8 mouse cellular contexts compared by ENCODE assay signal in the genomic region with DNA sequence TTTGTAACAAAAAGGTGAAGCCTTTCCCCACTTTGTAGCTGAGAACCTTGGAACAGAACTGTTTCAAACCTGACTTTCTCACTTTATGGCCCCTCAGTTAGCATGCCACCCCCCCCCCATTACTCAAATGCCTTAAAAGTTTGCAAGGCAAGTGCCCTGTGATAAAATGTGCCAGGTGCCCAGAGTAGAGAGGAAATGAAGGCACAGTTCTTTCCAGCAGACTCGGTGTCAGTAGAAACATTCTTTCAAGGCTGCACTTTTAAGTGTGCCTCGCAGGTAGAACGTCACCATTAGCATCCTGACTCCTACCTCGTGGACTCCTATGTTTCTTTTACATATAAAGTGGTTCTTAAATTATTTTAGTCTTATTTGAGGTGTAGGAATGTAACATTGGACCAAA. TPM values are rescaled to one million over a fixed set of nuclear protein-coding genes. Genes with fewer than 3 reads are reported as not detected.
A peak's percentile ranks its signal among the peaks of the same experiment; 100 is the strongest.
DNase-seq lines count a peak whose midpoint lies in the region; ATAC-seq and TF ChIP-seq lines count a peak whose summit lies in the region.

No protein-coding gene starts in this region.

- 70% methylated on average over 4 of the region's 4 CpGs for WGBS in heart, embryonic 11.5 days (ENCODE audit: insufficient replicate concordance)
- WGBS in forebrain, postnatal 0 days: 78% methylated on average over 4 of the region's 4 CpGs
- 54% methylated on average over 4 of the region's 4 CpGs for WGBS in liver, embryonic 16.5 days (ENCODE audit: insufficient replicate concordance)

- H3K4me3 ChIP-seq in heart, embryonic 11.5 days (ENCODE audit: low read depth, low read length): peak overlapping the region; percentile 91
- H3K4me3 ChIP-seq in CH12.LX (replicated peaks in 1 of 3; ENCODE audit: low read depth in 2 of 3, low read length in 2 of 3, poor library complexity in 1 of 3): peak overlapping the region; percentile 81 to 99 (median 89)
- peak overlapping the region; percentile 94 for H3K4me3 ChIP-seq in forebrain, postnatal 0 days (ENCODE audit: low read depth, low read length)
- H3K4me3 ChIP-seq in liver, embryonic 16.5 days (ENCODE audit: low read depth, low read length): peak overlapping the region; percentile 91

- DNase-seq in heart, adult 18-20 months: no peak
- no peak for DNase-seq in CH12.LX (ENCODE audit: extremely low read depth)
- no peak for DNase-seq in forebrain, postnatal 0 days
- no peak for DNase-seq in adipocyte (ENCODE audit: low spot score)
- DNase-seq in natural killer cell, adult 2 months (ENCODE audit: low spot score in 2 of 2): no peak
- no peak for DNase-seq in layer of hippocampus, postnatal 14 days (ENCODE audit: low spot score in 2 of 2)

- dilution Hi-C loops in CH12.LX (cut with MboI; ENCODE audit: extremely low pct_ligation_motif_present, extremely low pct_unique_long_range_greater_than_20kb, low sequenced_read_pairs): no loop called here

- H3K9me3 ChIP-seq in heart, embryonic 11.5 days (replicated peaks; ENCODE audit: control insufficient read depth, low read length): no peaks in the 10 kb centered on the region
- no peaks in the 10 kb centered on the region for H3K9me3 ChIP-seq in CH12.LX (replicated peaks; ENCODE audit: low read length)
- no peaks in the 10 kb centered on the region for H3K9me3 ChIP-seq in forebrain, postnatal 0 days (ENCODE audit: low read length)
- no peaks in the 10 kb centered on the region for H3K9me3 ChIP-seq in liver, embryonic 16.5 days (replicated peaks; ENCODE audit: control insufficient read depth, low read length)

- peak overlapping the region; percentile 88; the same call in 1 of the 2 replicates for H3K9ac ChIP-seq in heart, embryonic 11.5 days (ENCODE audit: low read depth, low read length)
- peak overlapping the region; percentile 93; the same call in 1 of the 2 replicates for H3K9ac ChIP-seq in CH12.LX (ENCODE audit: insufficient read depth, low read depth)
- peak overlapping the region; percentile 88 for H3K9ac ChIP-seq in forebrain, postnatal 0 days
- H3K9ac ChIP-seq in liver, embryonic 16.5 days (ENCODE audit: low read depth, low read length): peak overlapping the region; percentile 95

- no peak for TF ChIP-seq CTCF in CH12.LX (conservative IDR thresholded peaks at IDR 0.05 in 1 of 2, IDR thresholded peaks at IDR 0.05 in 1 of 2; ENCODE audit: low read depth in 2 of 2, low read length in 2 of 2)
- TF ChIP-seq CTCF in forebrain, postnatal 0 days (IDR thresholded peaks at IDR 0.05; ENCODE audit: low read depth): no peak

- TF ChIP-seq POLR2A in CH12.LX (IDR thresholded peaks at IDR 0.05; ENCODE audit: low read depth, low read length): no peak

- no peak for TF ChIP-seq RAD21 in CH12.LX (IDR thresholded peaks at IDR 0.05; ENCODE audit: low read depth, low read length)

- H3K4me1 ChIP-seq in heart, embryonic 11.5 days (ENCODE audit: control insufficient read depth, insufficient read depth, low read length): peaks cover 3% of the 10 kb centered on the region; the same call in 1 of the 2 replicates
- H3K4me1 ChIP-seq in CH12.LX (ENCODE audit: control insufficient read depth in 1 of 2, insufficient read depth in 2 of 2): peaks cover 2 to 14% of the 10 kb centered on the region in 2 experiments; a peak in 3 of 4 replicates
- H3K4me1 ChIP-seq in forebrain, postnatal 0 days (ENCODE audit: insufficient read depth): peaks cover 8% of the 10 kb centered on the region; the same call in 1 of the 2 replicates
- peaks cover 14% of the 10 kb centered on the region for H3K4me1 ChIP-seq in liver, embryonic 16.5 days (ENCODE audit: control insufficient read depth, low read depth, low read length)

- H3K36me3 ChIP-seq in heart, embryonic 11.5 days (ENCODE audit: control insufficient read depth, insufficient read depth, low read length): no peaks in the 10 kb centered on the region
- H3K36me3 ChIP-seq in CH12.LX (replicated peaks in 1 of 2; ENCODE audit: control insufficient read depth in 1 of 2, insufficient read depth in 1 of 2, low read length in 1 of 2): peaks cover 15 to 29% of the 10 kb centered on the region in 2 experiments
- peaks cover 8% of the 10 kb centered on the region; the same call in 1 of the 2 replicates for H3K36me3 ChIP-seq in forebrain, postnatal 0 days (ENCODE audit: insufficient read depth)
- peaks cover 18% of the 10 kb centered on the region; the same call in 1 of the 2 replicates for H3K36me3 ChIP-seq in liver, embryonic 16.5 days (ENCODE audit: control insufficient read depth, insufficient read depth)

- H3K4me2 ChIP-seq in heart, embryonic 11.5 days: peak overlapping the region; percentile 77
- H3K4me2 ChIP-seq in CH12.LX (ENCODE audit: insufficient read depth, low read depth, poor library complexity, severe bottlenecking): peak overlapping the region; percentile 69; the same call in 1 of the 2 replicates
- peak overlapping the region; percentile 65 for H3K4me2 ChIP-seq in forebrain, postnatal 0 days (ENCODE audit: low read depth)
- peak overlapping the region; percentile 79 for H3K4me2 ChIP-seq in liver, embryonic 16.5 days (ENCODE audit: low read depth, low read length)

- TF ChIP-seq EP300 in CH12.LX (IDR thresholded peaks at IDR 0.05; ENCODE audit: low read length): no peak

- in situ Hi-C loops in CH12.LX (cut with MboI; ENCODE audit: low pct_ligation_motif_present, low pct_unique_long_range_greater_than_20kb, low sequenced_read_pairs): no loop called here

- peaks cover 10% of the 10 kb centered on the region; the same call in 1 of the 2 replicates for H3K79me2 ChIP-seq in CH12.LX (replicated peaks; ENCODE audit: control insufficient read depth, extremely low read depth, insufficient read depth, poor library complexity, severe bottlenecking)

- H3K27me3 ChIP-seq in heart, embryonic 11.5 days (ENCODE audit: control insufficient read depth, insufficient read depth, low read length): no peaks in the 10 kb centered on the region
- no peaks in the 10 kb centered on the region for H3K27me3 ChIP-seq in CH12.LX (replicated peaks)
- no peaks in the 10 kb centered on the region for H3K27me3 ChIP-seq in forebrain, postnatal 0 days (ENCODE audit: insufficient read depth, low read length)
- H3K27me3 ChIP-seq in liver, embryonic 16.5 days (ENCODE audit: control insufficient read depth, insufficient read depth, low read depth, low read length): no peaks in the 10 kb centered on the region

- no peak overlapping the region for H3K27ac ChIP-seq in heart, embryonic 11.5 days (ENCODE audit: low read depth, low read length)
- no peak overlapping the region for H3K27ac ChIP-seq in CH12.LX (ENCODE audit: insufficient read depth, low read depth)
- H3K27ac ChIP-seq in forebrain, postnatal 0 days (ENCODE audit: low read depth, low read length): no peak overlapping the region
- H3K27ac ChIP-seq in liver, embryonic 16.5 days (ENCODE audit: low read length): peak overlapping the region; percentile 82; the same call in 1 of the 2 replicates

- ATAC-seq in heart, embryonic 11.5 days (replicated peaks; ENCODE audit: insufficient number of reproducible peaks, low FRiP score, low TSS enrichment): no peak
- ATAC-seq in forebrain, postnatal 0 days: no peak
- ATAC-seq in liver, embryonic 16.5 days (ENCODE audit: low read depth): no peak

TF ChIP-seq in CH12.LX, 34 proteins besides CTCF, POLR2A, EP300 and RAD21:
- TF ChIP-seq USF1 (IDR thresholded peaks at IDR 0.05; ENCODE audit: low read depth, low read length) (no peak), ETS1 (conservative IDR thresholded peaks at IDR 0.05; ENCODE audit: low read depth, low read length) (no peak), GABPA (IDR thresholded peaks at IDR 0.05; ENCODE audit: insufficient replicate concordance, low read depth, low read length) (no peak), PAX5 (IDR thresholded peaks at IDR 0.05; ENCODE audit: low read length) (no peak), CHD1 (IDR thresholded peaks at IDR 0.05; ENCODE audit: low read depth, low read length) (no peak), MAZ (IDR thresholded peaks at IDR 0.05; ENCODE audit: low read depth, low read length) (no peak), TCF12 (IDR thresholded peaks at IDR 0.05; ENCODE audit: low read depth, low read length) (no peak), KAT2A (IDR thresholded peaks at IDR 0.05; ENCODE audit: insufficient replicate concordance, low read length) (no peak), MXI1 (IDR thresholded peaks at IDR 0.05; ENCODE audit: low read depth, low read length) (no peak), RCOR1 (conservative IDR thresholded peaks at IDR 0.05; ENCODE audit: low read depth, low read length) (no peak), CHD2 (IDR thresholded peaks at IDR 0.05; ENCODE audit: low read length) (no peak), ZMIZ1 (IDR thresholded peaks at IDR 0.05; ENCODE audit: low read depth, low read length) (no peak), JUN (IDR thresholded peaks at IDR 0.05; ENCODE audit: insufficient read depth, low read depth, low read length) (no peak), MEF2A (IDR thresholded peaks at IDR 0.05; ENCODE audit: borderline replicate concordance, low read depth, low read length) (no peak), SIN3A (IDR thresholded peaks at IDR 0.05; ENCODE audit: low read length) (no peak), MAFK (IDR thresholded peaks at IDR 0.05; ENCODE audit: insufficient replicate concordance, low read length) (no peak), UBTF (IDR thresholded peaks at IDR 0.05; ENCODE audit: low read depth, low read length) (no peak), ZKSCAN1 (IDR thresholded peaks at IDR 0.05; ENCODE audit: borderline replicate concordance, low read depth, low read length) (no peak)

RNA-seq across cellular contexts. Expression of gene 4932438A13Rik, which starts 1.0 kb away (rescaled TPM):
- polyA plus RNA-seq in heart, embryonic 11.5 days (2014; fragmentation: Nextera tagmentation; extraction: Ambion mirVana): 34.7 and 41.6 TPM in 2 replicates
- total RNA-seq in heart, adult 18-20 months (2021): 10 to 100 TPM; 48.0 to 57.0 TPM
- 12.8 and 14.7 TPM in 2 replicates for total RNA-seq in CH12.LX (2012; rRNA removed)
- total RNA-seq in CH12.LX (2014; rRNA removed): 5.9 and 6.3 TPM in 2 replicates
- 19.5 and 20.3 TPM in 2 replicates for polyA plus RNA-seq in CH12.LX (2012; ENCODE audit: insufficient read length, low read depth)
- 49.1 and 66.6 TPM in 2 replicates for total RNA-seq in forebrain, postnatal 0 days (2014; rRNA removed)
- 29.4 and 62.5 TPM in 2 replicates for polyA plus RNA-seq in forebrain, postnatal 0 days (2015; fragmentation: Nextera tagmentation; extraction: Ambion mirVana)
- polyA plus RNA-seq in liver, embryonic 16.5 days (2015; fragmentation: Nextera tagmentation; extraction: Ambion mirVana): 18.4 and 19.5 TPM in 2 replicates
- 100 to 1,000 TPM in 1 of 2 experiments, 10 to 100 TPM in 1; 92.2 to 106 TPM for total RNA-seq in layer of hippocampus, postnatal 14 days (2021)
